Mouse (Mus musculus) midbrain, embryonic 16.5 days (tissue): Measurements from ENCODE around the gene Tmem178. TPM values are rescaled to one million over a fixed set of nuclear protein-coding genes. Genes with fewer than 3 reads are reported as not detected.

Experiments used
- ATAC-seq: fragments of 200-750 bp; cut with Nextera tagmentation; 2 replicates; pipeline ENCODE4 v1.8.0; 2017; ENCODE audit warnings: moderate TSS enrichment
- H3K27ac ChIP-seq: fragments of 300-500 bp; sonication (generic); 2 replicates; pipeline ENCODE4 v1.5.1; 2014; ENCODE audit warnings: mild to moderate bottlenecking, low read length, mixed read lengths
- H3K27me3 ChIP-seq: fragments of 300-500 bp; sonication (generic); 2 replicates; pipeline ENCODE4 v1.6.1; 2014; ENCODE audit warnings: low read depth, low read length, mixed read lengths; ENCODE audit not compliant: control insufficient read depth, insufficient read depth
- H3K36me3 ChIP-seq: fragments of 300-500 bp; sonication (generic); 2 replicates; pipeline ENCODE4 v1.6.1; 2014; ENCODE audit warnings: mild to moderate bottlenecking, low read length, moderate library complexity, mixed read lengths; ENCODE audit not compliant: control insufficient read depth, insufficient read depth
- H3K4me1 ChIP-seq: fragments of 300-500 bp; sonication (generic); 2 replicates; pipeline ENCODE4 v1.6.1; 2014; ENCODE audit warnings: mild to moderate bottlenecking, low read length, mixed read lengths; ENCODE audit not compliant: control insufficient read depth, insufficient read depth
- H3K4me2 ChIP-seq: fragments of 300-500 bp; sonication (generic); 2 replicates; pipeline ENCODE4 v1.6.1; 2014; ENCODE audit warnings: mild to moderate bottlenecking, low read length, mixed read lengths
- H3K4me3 ChIP-seq: fragments of 300-500 bp; sonication (generic); 2 replicates; pipeline ENCODE4 v1.5.1; 2014; ENCODE audit warnings: low read depth, mild to moderate bottlenecking, low read length, moderate library complexity, mixed read lengths
- H3K9ac ChIP-seq: fragments of 300-500 bp; sonication (generic); 2 replicates; pipeline ENCODE4 v1.6.1; 2014; ENCODE audit warnings: low read depth, low read length, mixed read lengths
- H3K9me3 ChIP-seq: fragments of 300-500 bp; sonication (generic); replicated peaks from 2 replicates; pipeline ENCODE4 v1.6.1; 2014; ENCODE audit warnings: mild to moderate bottlenecking, low read length, mixed read lengths; ENCODE audit not compliant: control insufficient read depth, poor library complexity, severe bottlenecking
- WGBS: fragments of 180-500 bp; shearing (Covaris S2); extraction: QIAGEN DNeasy Blood & Tissue Kit; methylation state at CpG from one replicate; pipeline ENCODE4 v1.1.7; 2014; 5-methylcytosine and 5-hydroxymethylcytosine counted together
- polyA plus RNA-seq: library from polyadenylated mRNA; unstranded; fragments of >200 nt; fragmentation: Nextera tagmentation; extraction: Ambion mirVana; gene quantifications from 2 replicates; pipeline ENCODE4 v1.2.1, GENCODE M21; 2015

Gene Tmem178
- polyA plus RNA-seq, 1 experiment from 2014 or later: 20.8 TPM

- no peak for ATAC-seq
- WGBS: 71% methylated on average over 12 of the region's 12 CpGs
Observed at GRCm38 (mm10) chr17:81001010-81001409, 56.6 kb downstream of the Tmem178 start.

GRCm38 (mm10) chr17:81001647-81002046 is 57.2 kb downstream of the Tmem178 start:
- H3K4me2 ChIP-seq: no peak overlapping the region
- no peaks in the 10 kb centered on the region for H3K36me3 ChIP-seq
- H3K27me3 ChIP-seq: no peaks in the 10 kb centered on the region
- no peak overlapping the region for H3K27ac ChIP-seq
- no peak overlapping the region for H3K9ac ChIP-seq
- 56% methylated on average over 4 of the region's 4 CpGs for WGBS
- no peak for ATAC-seq
- H3K4me1 ChIP-seq: peaks cover 4% of the 10 kb centered on the region; the same call in 1 of the 2 replicates
- no peak overlapping the region for H3K4me3 ChIP-seq
- no peaks in the 10 kb centered on the region for H3K9me3 ChIP-seq

More at GRCm38 (mm10) chr17:81001010-81001409, 56.6 kb downstream of the Tmem178 start:
- Histone ChIP-seq H3K9me3 (no peaks in the 10 kb centered on the region), H3K27me3 (no peaks in the 10 kb centered on the region), H3K36me3 (no peaks in the 10 kb centered on the region), H3K4me2 (no peak overlapping the region), H3K27ac (no peak overlapping the region), H3K4me1 (peaks cover 4% of the 10 kb centered on the region; the same call in 1 of the 2 replicates), H3K9ac (no peak overlapping the region), H3K4me3 (no peak overlapping the region)

- 88% methylated on average over 5 of the region's 5 CpGs for WGBS
- Histone ChIP-seq H3K27ac (no peak overlapping the region), H3K27me3 (no peaks in the 10 kb centered on the region), H3K4me2 (no peak overlapping the region), H3K9ac (no peak overlapping the region), H3K36me3 (no peaks in the 10 kb centered on the region), H3K9me3 (no peaks in the 10 kb centered on the region), H3K4me3 (no peak overlapping the region), H3K4me1 (peaks cover 4% of the 10 kb centered on the region; the same call in 1 of the 2 replicates)
- no peak for ATAC-seq
Observed at GRCm38 (mm10) chr17:81002130-81002529, 57.7 kb downstream of the Tmem178 start.

GRCm38 (mm10) chr17:81004454-81004853 is 60.0 kb downstream of the Tmem178 start:
- H3K27me3 ChIP-seq: no peaks in the 10 kb centered on the region
- no peaks in the 10 kb centered on the region; the same call in 1 of the 2 replicates for H3K4me1 ChIP-seq
- ATAC-seq: no peak
- H3K9me3 ChIP-seq: no peaks in the 10 kb centered on the region
- no peak overlapping the region; the same call in 1 of the 2 replicates for H3K27ac ChIP-seq
- WGBS: 78% methylated on average over 11 of the region's 11 CpGs
- H3K9ac ChIP-seq: no peak overlapping the region
- H3K4me3 ChIP-seq: no peak overlapping the region
- no peaks in the 10 kb centered on the region for H3K36me3 ChIP-seq
- H3K4me2 ChIP-seq: no peak overlapping the region

- Histone ChIP-seq H3K27ac (no peak overlapping the region), H3K4me1 (peaks cover 4% of the 10 kb centered on the region; the same call in 1 of the 2 replicates), H3K36me3 (no peaks in the 10 kb centered on the region), H3K9ac (no peak overlapping the region), H3K9me3 (no peaks in the 10 kb centered on the region), H3K27me3 (no peaks in the 10 kb centered on the region), H3K4me3 (no peak overlapping the region), H3K4me2 (no peak overlapping the region)
- WGBS: 61% methylated on average over 8 of the region's 8 CpGs
- ATAC-seq: no peak
Observed at GRCm38 (mm10) chr17:81005292-81005691, 60.9 kb downstream of the Tmem178 start.

GRCm38 (mm10) chr17:81009112-81009511 is 64.7 kb downstream of the Tmem178 start:
- no peaks in the 10 kb centered on the region for H3K36me3 ChIP-seq
- H3K4me1 ChIP-seq: peaks cover 4% of the 10 kb centered on the region; the same call in 1 of the 2 replicates
- no peak overlapping the region for H3K4me3 ChIP-seq
- H3K27me3 ChIP-seq: no peaks in the 10 kb centered on the region
- H3K4me2 ChIP-seq: no peak overlapping the region
- no peak overlapping the region for H3K27ac ChIP-seq
- ATAC-seq: no peak
- no peaks in the 10 kb centered on the region for H3K9me3 ChIP-seq
- 92% methylated on average over 10 of the region's 10 CpGs for WGBS
- H3K9ac ChIP-seq: no peak overlapping the region

- H3K27ac ChIP-seq: no peak overlapping the region
- H3K4me1 ChIP-seq: peaks cover 4% of the 10 kb centered on the region; the same call in 1 of the 2 replicates
- no peak overlapping the region for H3K9ac ChIP-seq
- no peaks in the 10 kb centered on the region for H3K27me3 ChIP-seq
- no peaks in the 10 kb centered on the region for H3K9me3 ChIP-seq
- no peak for ATAC-seq
- H3K36me3 ChIP-seq: no peaks in the 10 kb centered on the region
- H3K4me3 ChIP-seq: no peak overlapping the region
- 41% methylated on average over 3 of the region's 3 CpGs for WGBS
- no peak overlapping the region for H3K4me2 ChIP-seq
Observed at GRCm38 (mm10) chr17:81010199-81010598, 65.8 kb downstream of the Tmem178 start.

- 70% methylated on average over 18 of the region's 18 CpGs for WGBS
- Histone ChIP-seq H3K4me1 (peaks cover 4% of the 10 kb centered on the region; the same call in 1 of the 2 replicates), H3K9me3 (no peaks in the 10 kb centered on the region), H3K27me3 (no peaks in the 10 kb centered on the region), H3K27ac (no peak overlapping the region), H3K9ac (no peak overlapping the region), H3K4me3 (no peak overlapping the region), H3K4me2 (no peak overlapping the region), H3K36me3 (no peaks in the 10 kb centered on the region)
- no peak for ATAC-seq
Observed at GRCm38 (mm10) chr17:81010844-81011685, 66.6 kb downstream of the Tmem178 start.

- Histone ChIP-seq H3K4me1 (no peaks in the 10 kb centered on the region), H3K27ac (no peak overlapping the region), H3K9ac (no peak overlapping the region), H3K9me3 (no peaks in the 10 kb centered on the region), H3K27me3 (no peaks in the 10 kb centered on the region), H3K4me2 (no peak overlapping the region), H3K4me3 (no peak overlapping the region), H3K36me3 (no peaks in the 10 kb centered on the region)
- ATAC-seq: no peak
- 55% methylated on average over 4 of the region's 4 CpGs for WGBS
Observed at GRCm38 (mm10) chr17:81015814-81016447, 71.5 kb downstream of the Tmem178 start.
